Mouse (Mus musculus) bone marrow macrophage, adult 2 months (primary cell): ENCODE measurements around the gene Gstt2.

Source experiments
- CTCF ChIP-seq: IDR thresholded peaks from 2 replicates; pipeline ENCODE4 v1.5.1; 2012; ENCODE audit warnings: low read depth, mild to moderate bottlenecking, low read length, moderate library complexity
- POLR2A ChIP-seq: IDR thresholded peaks from 2 replicates; pipeline ENCODE4 v1.6.1; 2012; ENCODE audit warnings: mild to moderate bottlenecking, low read depth, low read length, borderline replicate concordance

DNA sequence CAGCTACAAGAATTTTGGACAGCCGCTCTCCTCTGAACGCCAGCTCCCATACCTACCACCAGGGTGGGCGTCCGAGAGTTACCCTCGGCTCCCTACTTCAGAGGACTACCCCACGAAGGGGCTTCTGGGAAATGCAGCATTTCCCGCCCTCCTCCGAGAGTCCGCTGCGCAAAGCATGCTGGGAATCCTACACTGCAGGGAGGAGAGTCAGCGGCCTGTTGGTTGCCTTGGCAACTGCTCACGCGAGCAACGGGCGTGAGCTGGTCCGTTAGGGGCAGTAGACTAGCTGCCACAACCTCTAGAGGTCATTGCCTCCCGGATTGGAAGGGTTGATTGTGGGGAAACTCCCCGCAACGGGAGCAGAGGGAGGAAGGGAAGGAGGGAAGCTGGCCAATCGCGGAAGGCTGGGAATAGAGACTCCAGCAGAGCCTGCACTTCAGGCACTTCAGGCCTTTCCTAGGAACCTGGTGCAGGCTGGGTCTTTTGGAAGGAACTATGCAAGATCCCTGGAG is at the start of gene Gstt2:
- TF ChIP-seq CTCF (no peak), POLR2A (no peak)
